Mouse (Mus musculus) midbrain, embryonic 12.5 days (tissue): ENCODE data around the gene Akap10. TPM values are rescaled to one million over a fixed set of nuclear protein-coding genes. Genes with fewer than 3 reads are reported as not detected.
A peak's percentile ranks its signal among the peaks of the same experiment; 100 is the strongest.
"Not testable (repeated sequence)": the region's sequence is repeated elsewhere in the genome, so short reads cannot be mapped to it uniquely, and the experiment has no call there.

Source experiments
- ATAC-seq: fragments of 200-750 bp; cut with Nextera tagmentation; 2 replicates; pipeline ENCODE4 v1.8.0; 2017; ENCODE audit warnings: low read depth, moderate TSS enrichment, moderate library complexity; ENCODE audit not compliant: low FRiP score
- H3K27ac ChIP-seq: fragments of 300-500 bp; sonication (generic); replicated peaks from 2 replicates; pipeline ENCODE4 v1.5.1; 2016; ENCODE audit warnings: mild to moderate bottlenecking
- H3K27me3 ChIP-seq: fragments of 300-500 bp; sonication (generic); 2 replicates; pipeline ENCODE4 v1.6.1; 2016; ENCODE audit warnings: mild to moderate bottlenecking
- H3K36me3 ChIP-seq: fragments of 300-500 bp; sonication (generic); 2 replicates; pipeline ENCODE4 v1.6.1; 2016
- H3K4me1 ChIP-seq: fragments of 300-500 bp; sonication (generic); 2 replicates; pipeline ENCODE4 v1.6.1; 2016
- H3K4me2 ChIP-seq: fragments of 300-500 bp; sonication (generic); replicated peaks from 2 replicates; pipeline ENCODE4 v1.6.1; 2016; ENCODE audit warnings: mild to moderate bottlenecking, moderate library complexity
- H3K4me3 ChIP-seq: fragments of 300-500 bp; sonication (generic); 2 replicates; pipeline ENCODE4 v1.5.1; 2016; ENCODE audit warnings: mild to moderate bottlenecking
- H3K9ac ChIP-seq: fragments of 300-500 bp; sonication (generic); replicated peaks from 2 replicates; pipeline ENCODE4 v1.6.1; 2016; ENCODE audit warnings: mild to moderate bottlenecking, moderate library complexity
- H3K9me3 ChIP-seq: fragments of 300-500 bp; sonication (generic); 2 replicates; pipeline ENCODE4 v1.6.1; 2016; ENCODE audit warnings: mild to moderate bottlenecking
- WGBS: fragments of 180-500 bp; shearing (Covaris S2); methylation state at CpG from one replicate; pipeline ENCODE4 v1.1.7; 2016; 5-methylcytosine and 5-hydroxymethylcytosine counted together
- polyA plus RNA-seq: library from polyadenylated mRNA; unstranded; fragments of >200 nt; fragmentation: Nextera tagmentation; extraction: Ambion mirVana; gene quantifications from 2 replicates; pipeline ENCODE4 v1.2.1, GENCODE M21; 2016

The Akap10 gene
- polyA plus RNA-seq, 1 experiment from 2014 or later, result 19.0 TPM

DNA sequence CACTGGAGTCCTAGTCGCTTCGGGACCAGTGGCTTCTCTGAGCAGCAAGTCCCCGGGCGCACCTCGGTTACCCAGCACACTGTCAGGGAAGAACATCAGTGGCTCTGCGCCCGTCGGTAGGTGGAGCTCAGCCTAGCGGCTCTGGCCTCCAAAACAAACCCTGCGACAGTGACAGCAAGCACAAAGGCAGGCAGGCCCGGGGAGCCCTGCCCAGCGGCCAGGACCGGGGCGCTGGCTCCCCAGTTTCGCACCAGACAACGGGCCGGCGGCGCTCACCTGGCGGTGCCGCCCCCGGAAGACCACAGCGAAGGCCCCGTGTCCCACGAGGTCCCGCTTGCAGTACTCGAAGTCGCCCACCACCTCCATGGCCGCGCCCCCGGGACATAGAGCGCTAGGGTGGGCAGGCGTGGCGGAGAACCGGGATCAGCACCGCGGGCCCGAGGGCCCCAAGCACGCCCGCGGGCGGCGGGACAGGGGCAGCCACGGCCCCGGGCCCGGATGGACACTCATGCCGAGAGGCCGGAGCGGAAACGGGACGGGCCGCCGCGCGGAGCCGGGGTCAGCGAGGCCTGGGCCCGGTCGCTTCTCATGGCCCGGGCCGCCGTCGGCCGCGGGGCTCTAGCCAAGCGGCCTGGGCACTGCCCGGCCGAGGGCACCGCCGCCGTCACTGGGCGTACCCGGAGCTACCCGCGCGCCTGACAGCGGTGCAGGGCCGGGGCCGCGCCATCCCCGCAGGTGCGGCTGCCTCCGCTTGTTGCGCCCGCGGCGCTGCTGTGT, 75.7 kb downstream of the Akap10 start:
- WGBS, result 2% methylated on average over 57 of the region's 87 CpGs
- H3K4me2 ChIP-seq, result peak overlapping the region; percentile 71
- H3K27ac ChIP-seq, result peak overlapping the region; percentile 91
- H3K27me3 ChIP-seq, result no peaks in the 10 kb centered on the region
- peak overlapping the region; percentile 95 for H3K9ac ChIP-seq
- no peaks in the 10 kb centered on the region for H3K9me3 ChIP-seq
- H3K36me3 ChIP-seq, result peaks cover 4% of the 10 kb centered on the region; the same call in 1 of the 2 replicates
- ATAC-seq, result peak; percentile 85
- peaks cover 8% of the 10 kb centered on the region; the same call in 1 of the 2 replicates for H3K4me1 ChIP-seq
- H3K4me3 ChIP-seq, result peak overlapping the region; percentile 78

DNA sequence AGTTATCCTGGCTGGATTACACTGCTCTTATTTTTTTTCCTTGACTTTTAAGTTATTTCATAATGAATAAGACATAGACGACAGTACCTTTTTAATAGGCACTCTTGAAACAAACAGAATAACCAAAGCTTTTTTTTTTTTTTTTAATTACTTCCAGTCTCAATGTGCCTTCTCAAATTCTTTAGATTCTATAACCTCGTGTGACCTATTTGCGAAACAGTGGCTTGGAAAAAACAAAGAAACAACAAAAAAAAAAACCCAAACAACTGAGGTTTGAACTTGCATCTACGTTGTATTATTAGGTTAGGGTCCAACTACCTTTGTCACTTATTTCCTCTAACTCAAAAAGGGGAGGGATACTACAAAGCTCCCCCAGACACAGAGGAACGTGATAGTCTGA, 76.4 kb downstream of the Akap10 start:
- H3K9me3 ChIP-seq, result no peaks in the 10 kb centered on the region
- no peak for ATAC-seq
- peak overlapping the region; percentile 91 for H3K27ac ChIP-seq
- H3K36me3 ChIP-seq, result peaks cover 4% of the 10 kb centered on the region; the same call in 1 of the 2 replicates
- H3K4me2 ChIP-seq, result peak overlapping the region; percentile 71
- 17% methylated on average over 5 of the region's 5 CpGs for WGBS
- H3K4me3 ChIP-seq, result peak overlapping the region; percentile 78
- no peaks in the 10 kb centered on the region for H3K27me3 ChIP-seq
- peaks cover 10% of the 10 kb centered on the region; the same call in 1 of the 2 replicates for H3K4me1 ChIP-seq
- H3K9ac ChIP-seq, result peak overlapping the region; percentile 95

DNA sequence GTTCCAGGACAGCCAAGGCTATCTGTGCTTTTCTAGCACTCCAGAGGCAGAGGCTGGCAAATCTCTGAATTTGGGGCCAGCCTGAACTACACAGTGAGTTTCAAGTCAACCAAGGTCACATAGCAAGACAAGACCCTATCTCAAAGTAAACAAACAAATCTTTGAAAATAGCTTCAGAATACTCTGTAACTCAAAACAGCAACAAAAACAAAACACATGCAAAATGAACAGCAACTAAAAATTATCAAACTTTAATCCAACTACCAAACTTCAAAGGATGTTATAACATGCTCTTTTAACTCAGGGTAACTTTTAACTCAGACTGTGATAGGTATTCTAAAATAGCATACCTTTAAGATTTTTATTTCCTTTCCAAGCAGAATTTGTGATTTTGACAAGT, 77.1 kb downstream of the Akap10 start:
- Histone ChIP-seq H3K4me3 (no peak overlapping the region), H3K36me3 (peaks cover 4% of the 10 kb centered on the region; the same call in 1 of the 2 replicates), H3K4me2 (peak overlapping the region; percentile 28), H3K27ac (no peak overlapping the region), H3K27me3 (no peaks in the 10 kb centered on the region), H3K4me1 (peaks cover 10% of the 10 kb centered on the region; the same call in 1 of the 2 replicates), H3K9ac (no peak overlapping the region), H3K9me3 (no peaks in the 10 kb centered on the region)
- no peak for ATAC-seq

DNA sequence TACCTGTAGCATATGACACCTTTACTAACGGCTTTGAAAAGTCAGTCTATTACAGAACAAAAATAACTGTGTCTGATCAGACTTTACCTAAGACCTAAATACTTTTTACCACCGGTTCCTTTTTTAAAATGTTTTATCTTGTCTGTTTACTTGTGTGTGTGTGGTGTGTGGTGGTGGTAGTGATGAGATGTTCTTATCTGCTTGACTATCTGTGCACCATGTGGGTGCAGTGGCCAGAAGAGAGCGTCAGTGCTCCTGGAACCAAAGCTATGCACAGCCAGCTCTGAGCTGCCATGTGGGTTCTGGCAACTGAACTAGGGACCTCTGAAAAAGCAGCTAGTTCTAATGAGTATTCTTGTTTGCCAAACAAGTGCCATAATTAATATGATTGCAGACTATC, 78.9 kb downstream of the Akap10 start:
- Histone ChIP-seq H3K9ac (no peak overlapping the region), H3K4me3 (no peak overlapping the region), H3K4me2 (no peak overlapping the region), H3K9me3 (no peaks in the 10 kb centered on the region), H3K27ac (no peak overlapping the region), H3K27me3 (no peaks in the 10 kb centered on the region), H3K36me3 (peaks cover 4% of the 10 kb centered on the region; the same call in 1 of the 2 replicates), H3K4me1 (peaks cover 10% of the 10 kb centered on the region; the same call in 1 of the 2 replicates)
- ATAC-seq, result no peak
- WGBS, result 83% methylated on average over 3 of the region's 3 CpGs

DNA sequence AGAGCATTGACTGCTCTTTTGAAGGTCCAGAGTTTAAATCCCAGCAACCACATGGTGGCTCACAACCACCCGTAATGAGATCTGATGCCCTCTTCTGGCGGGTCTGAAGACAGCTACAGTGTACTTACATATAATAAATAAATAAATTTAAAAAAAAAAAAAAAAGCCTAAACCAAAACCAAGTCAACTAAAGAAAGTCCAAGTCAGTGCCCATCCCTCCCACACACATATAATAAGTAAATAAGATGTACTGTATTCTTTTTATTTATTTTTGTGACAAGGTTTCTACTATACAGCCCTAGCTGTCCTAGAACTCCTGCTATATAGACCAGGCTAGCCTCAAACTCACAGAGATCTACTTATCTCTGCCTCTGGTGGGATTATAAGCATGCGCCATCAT, 89.4 kb downstream of the Akap10 start:
- H3K27me3 ChIP-seq, H3K4me2 ChIP-seq, ATAC-seq, H3K9me3 ChIP-seq, H3K4me1 ChIP-seq, H3K27ac ChIP-seq, H3K9ac ChIP-seq, H3K4me3 ChIP-seq: not testable (repeated sequence)
- WGBS, result 65% methylated on average over 3 of the region's 3 CpGs
- peaks cover 23% of the 10 kb centered on the region; the same call in 1 of the 2 replicates for H3K36me3 ChIP-seq

DNA sequence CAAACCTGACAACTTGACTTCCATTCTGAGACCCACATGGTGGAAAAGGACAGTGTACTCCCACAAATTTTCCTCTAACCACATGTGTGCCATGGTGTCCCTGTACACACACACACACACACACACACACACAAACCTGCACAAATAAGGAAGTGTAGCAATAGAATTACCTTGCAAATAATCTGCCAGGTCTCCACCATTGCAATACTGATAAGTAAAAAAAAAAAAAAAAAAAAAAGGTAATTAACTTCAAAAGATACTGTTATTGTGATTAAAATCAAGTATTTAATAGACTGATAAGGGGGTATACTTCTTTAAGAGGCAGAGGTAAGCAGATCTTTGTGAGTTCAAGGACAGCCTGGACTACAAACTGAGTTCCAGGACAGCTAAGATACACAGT, 90.1 kb downstream of the Akap10 start:
- Histone ChIP-seq H3K9ac (no peak overlapping the region), H3K9me3 (no peaks in the 10 kb centered on the region), H3K36me3 (peaks cover 23% of the 10 kb centered on the region; the same call in 1 of the 2 replicates), H3K27ac (no peak overlapping the region), H3K4me3 (no peak overlapping the region), H3K4me2 (no peak overlapping the region), H3K27me3 (no peaks in the 10 kb centered on the region), H3K4me1 (no peaks in the 10 kb centered on the region)
- ATAC-seq, result no peak

DNA sequence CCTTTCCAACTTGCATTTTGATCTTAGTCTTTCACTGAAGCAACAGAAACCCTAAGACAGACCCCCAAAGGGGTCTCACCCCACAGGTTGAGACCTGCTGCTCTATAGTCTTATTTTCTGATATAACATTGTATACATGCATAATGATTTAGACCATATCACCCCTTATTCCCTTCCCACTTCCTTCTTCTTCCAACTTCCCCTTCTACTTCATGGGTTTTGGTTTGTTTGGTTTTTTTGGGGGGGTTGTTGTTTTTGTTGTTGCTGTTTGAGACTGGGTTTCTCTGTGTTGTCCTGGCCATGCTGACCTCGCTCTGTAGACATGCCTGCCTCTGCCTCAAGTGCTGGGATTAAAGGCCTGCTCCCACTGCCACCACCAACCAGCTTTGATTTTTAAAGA, 90.9 kb downstream of the Akap10 start:
- Histone ChIP-seq H3K4me3 (no peak overlapping the region), H3K36me3 (peaks cover 29% of the 10 kb centered on the region), H3K27me3 (no peaks in the 10 kb centered on the region), H3K4me1 (no peaks in the 10 kb centered on the region), H3K9ac (no peak overlapping the region), H3K9me3 (no peaks in the 10 kb centered on the region), H3K4me2 (no peak overlapping the region), H3K27ac (no peak overlapping the region)
- ATAC-seq, result no peak
- 93% methylated on average over 1 of the region's 1 CpGs for WGBS

Other genes starting within 250 kb of the Akap10 start
- gene Fam83g, start 246.2 kb downstream of the Akap10 start, polyA plus RNA-seq, result 0.50 and 0.59 TPM in 2 replicates
- not detected in 2 replicates for gene Slc5a10, start 209.4 kb downstream of the Akap10 start, polyA plus RNA-seq
- gene Prpsap2, start 168.2 kb downstream of the Akap10 start, polyA plus RNA-seq, result 58.5 and 61.3 TPM in 2 replicates
- 40.0 and 43.7 TPM in 2 replicates for gene Ulk2, start 75.2 kb downstream of the Akap10 start, polyA plus RNA-seq
- gene Specc1, start 26.5 kb upstream of the Akap10 start, polyA plus RNA-seq, result 14.7 and 16.6 TPM in 2 replicates